Mouse (Mus musculus) midbrain, embryonic 13.5 days (tissue): ENCODE results near the gene Zfp318. TPM values are rescaled to one million over a fixed set of nuclear protein-coding genes. Genes with fewer than 3 reads are reported as not detected.

Source experiments
- ATAC-seq: fragments of 200-750 bp; cut with Nextera tagmentation; 2 replicates; pipeline ENCODE4 v1.8.0; 2017; ENCODE audit warnings: mild to moderate bottlenecking, moderate TSS enrichment, moderate library complexity
- H3K27ac ChIP-seq: fragments of 300-500 bp; sonication (generic); 2 replicates; pipeline ENCODE4 v1.5.1; 2015; ENCODE audit warnings: inconsistent platforms, mild to moderate bottlenecking, moderate library complexity
- H3K27me3 ChIP-seq: fragments of 300-500 bp; sonication (generic); 2 replicates; pipeline ENCODE4 v1.6.1; 2015; ENCODE audit warnings: mild to moderate bottlenecking, inconsistent platforms
- H3K36me3 ChIP-seq: fragments of 300-500 bp; sonication (generic); 2 replicates; pipeline ENCODE4 v1.6.1; 2015; ENCODE audit warnings: mild to moderate bottlenecking, inconsistent platforms
- H3K4me1 ChIP-seq: fragments of 300-500 bp; sonication (generic); replicated peaks from 2 replicates; pipeline ENCODE4 v1.6.1; 2015; ENCODE audit warnings: inconsistent platforms
- H3K4me2 ChIP-seq: fragments of 300-500 bp; sonication (generic); replicated peaks from 2 replicates; pipeline ENCODE4 v1.6.1; 2015; ENCODE audit warnings: moderate library complexity, mild to moderate bottlenecking, inconsistent platforms
- H3K4me3 ChIP-seq: fragments of 300-500 bp; sonication (generic); replicated peaks from 2 replicates; pipeline ENCODE4 v1.5.1; 2015; ENCODE audit warnings: mild to moderate bottlenecking, inconsistent platforms
- H3K9ac ChIP-seq: fragments of 300-500 bp; sonication (generic); replicated peaks from 2 replicates; pipeline ENCODE4 v1.6.1; 2015; ENCODE audit warnings: mild to moderate bottlenecking, inconsistent platforms
- H3K9me3 ChIP-seq: fragments of 300-500 bp; sonication (generic); 2 replicates; pipeline ENCODE4 v1.6.1; 2016; ENCODE audit warnings: mild to moderate bottlenecking, inconsistent platforms
- WGBS: fragments of 180-500 bp; shearing (Covaris S2); methylation state at CpG from one replicate; pipeline ENCODE4 v1.1.7; 2015; 5-methylcytosine and 5-hydroxymethylcytosine counted together
- polyA plus RNA-seq: library from polyadenylated mRNA; unstranded; fragments of >200 nt; fragmentation: Nextera tagmentation; extraction: Ambion mirVana; gene quantifications from 2 replicates; pipeline ENCODE4 v1.2.1, GENCODE M21; 2015

The Zfp318 gene
- polyA plus RNA-seq, 1 experiment from 2014 or later: 16.6 TPM

- Histone ChIP-seq H3K36me3 (0 out of 2 replicates have a peak, but pooled peaks cover 9% of the 10 kb centered on the region), H3K9ac (peak overlapping the region; percentile 61), H3K9me3 (no peaks in the 10 kb centered on the region), H3K4me1 (peaks cover 41% of the 10 kb centered on the region), H3K4me3 (peak overlapping the region; percentile 33), H3K4me2 (peak overlapping the region; percentile 60), H3K27ac (peak overlapping the region; percentile 66), H3K27me3 (peaks cover 21% of the 10 kb centered on the region)
- ATAC-seq: peak; percentile 44
- under 1% methylated on average over 26 of the region's 26 CpGs for WGBS
These were observed 70.5 kb downstream of the Zfp318 start for GRCm38 (mm10) chr17:46453970-46454411.

GRCm38 (mm10) chr17:46454539-46454938 lies 71.0 kb downstream of the Zfp318 start:
- H3K27ac ChIP-seq: peak overlapping the region; percentile 66
- H3K9ac ChIP-seq: peak overlapping the region; percentile 61
- H3K36me3 ChIP-seq: peaks cover 12% of the 10 kb centered on the region
- peaks cover 24% of the 10 kb centered on the region for H3K27me3 ChIP-seq
- 1% methylated on average over 9 of the region's 9 CpGs for WGBS
- H3K4me1 ChIP-seq: peaks cover 41% of the 10 kb centered on the region
- H3K4me3 ChIP-seq: peak overlapping the region; percentile 33
- ATAC-seq: peak; percentile 31
- peak overlapping the region; percentile 60 for H3K4me2 ChIP-seq
- no peaks in the 10 kb centered on the region for H3K9me3 ChIP-seq

GRCm38 (mm10) chr17:46455110-46455691 lies 71.7 kb downstream of the Zfp318 start:
- Histone ChIP-seq H3K27me3 (peaks cover 30% of the 10 kb centered on the region), H3K4me3 (peak overlapping the region; percentile 33), H3K9me3 (no peaks in the 10 kb centered on the region), H3K4me2 (peak overlapping the region; percentile 60), H3K9ac (peak overlapping the region; percentile 61), H3K4me1 (peaks cover 41% of the 10 kb centered on the region), H3K27ac (no peak overlapping the region), H3K36me3 (peaks cover 18% of the 10 kb centered on the region)
- peak; percentile 44 for ATAC-seq
- 3% methylated on average over 33 of the region's 33 CpGs for WGBS

GRCm38 (mm10) chr17:46457791-46458190 lies 74.3 kb downstream of the Zfp318 start:
- no peak overlapping the region for H3K4me3 ChIP-seq
- ATAC-seq: no peak
- H3K36me3 ChIP-seq: peaks cover 30% of the 10 kb centered on the region
- peaks cover 48% of the 10 kb centered on the region for H3K4me1 ChIP-seq
- peaks cover 52% of the 10 kb centered on the region for H3K27me3 ChIP-seq
- no peak overlapping the region for H3K4me2 ChIP-seq
- no peak overlapping the region for H3K27ac ChIP-seq
- 15% methylated on average over 10 of the region's 10 CpGs for WGBS
- H3K9ac ChIP-seq: no peak overlapping the region
- H3K9me3 ChIP-seq: no peaks in the 10 kb centered on the region

GRCm38 (mm10) chr17:46458439-46458838 lies 74.9 kb downstream of the Zfp318 start:
- peaks cover 52% of the 10 kb centered on the region for H3K27me3 ChIP-seq
- no peak for ATAC-seq
- no peak overlapping the region for H3K4me3 ChIP-seq
- WGBS: 49% methylated on average over 3 of the region's 3 CpGs
- H3K4me1 ChIP-seq: peaks cover 42% of the 10 kb centered on the region
- H3K9me3 ChIP-seq: no peaks in the 10 kb centered on the region
- no peak overlapping the region for H3K27ac ChIP-seq
- H3K9ac ChIP-seq: no peak overlapping the region
- peaks cover 34% of the 10 kb centered on the region for H3K36me3 ChIP-seq
- no peak overlapping the region for H3K4me2 ChIP-seq

- Histone ChIP-seq H3K27ac (no peak overlapping the region), H3K36me3 (peaks cover 50% of the 10 kb centered on the region), H3K9ac (no peak overlapping the region), H3K4me2 (peak overlapping the region; percentile 19; the same call in 1 of the 2 replicates), H3K4me3 (no peak overlapping the region), H3K9me3 (no peaks in the 10 kb centered on the region), H3K27me3 (peaks cover 52% of the 10 kb centered on the region), H3K4me1 (peaks cover 27% of the 10 kb centered on the region)
- 5% methylated on average over 32 of the region's 32 CpGs for WGBS
- ATAC-seq: no peak
These were observed 77.1 kb downstream of the Zfp318 start for GRCm38 (mm10) chr17:46460673-46461072.

- peaks cover 20% of the 10 kb centered on the region for H3K4me1 ChIP-seq
- H3K9ac ChIP-seq: no peak overlapping the region
- no peaks in the 10 kb centered on the region for H3K9me3 ChIP-seq
- ATAC-seq: no peak
- peaks cover 55% of the 10 kb centered on the region for H3K36me3 ChIP-seq
- H3K27ac ChIP-seq: no peak overlapping the region
- no peak overlapping the region for H3K4me3 ChIP-seq
- WGBS: 18% methylated on average over 8 of the region's 8 CpGs
- H3K4me2 ChIP-seq: peak overlapping the region; percentile 19; the same call in 1 of the 2 replicates
- peaks cover 45% of the 10 kb centered on the region for H3K27me3 ChIP-seq
These were observed 77.8 kb downstream of the Zfp318 start for GRCm38 (mm10) chr17:46461347-46461746.

GRCm38 (mm10) chr17:46462226-46462625 lies 78.7 kb downstream of the Zfp318 start:
- 89% methylated on average over 5 of the region's 5 CpGs for WGBS
- Histone ChIP-seq H3K27ac (no peak overlapping the region), H3K4me3 (no peak overlapping the region), H3K4me2 (no peak overlapping the region), H3K9me3 (no peaks in the 10 kb centered on the region), H3K27me3 (peaks cover 39% of the 10 kb centered on the region), H3K4me1 (peaks cover 19% of the 10 kb centered on the region), H3K9ac (no peak overlapping the region), H3K36me3 (peaks cover 64% of the 10 kb centered on the region)
- ATAC-seq: no peak

- WGBS: 71% methylated on average over 9 of the region's 9 CpGs
- Histone ChIP-seq H3K27ac (no peak overlapping the region), H3K4me3 (no peak overlapping the region), H3K36me3 (peaks cover 87% of the 10 kb centered on the region), H3K9ac (no peak overlapping the region), H3K27me3 (no peaks in the 10 kb centered on the region), H3K4me2 (no peak overlapping the region), H3K9me3 (no peaks in the 10 kb centered on the region), H3K4me1 (peaks cover 8% of the 10 kb centered on the region; the same call in 1 of the 2 replicates)
- no peak for ATAC-seq
These were observed 84.3 kb downstream of the Zfp318 start for GRCm38 (mm10) chr17:46467830-46468229.

Other genes with a start within 250 kb of the Zfp318 start
- 25.5 and 26.9 TPM in 2 replicates for gene Rsph9, start 239.5 kb upstream of the Zfp318 start, polyA plus RNA-seq
- 24.3 and 29.6 TPM in 2 replicates for gene Mad2l1bp, start 230.2 kb upstream of the Zfp318 start, polyA plus RNA-seq
- 38.7 and 40.8 TPM in 2 replicates for gene Gtpbp2, start 222.7 kb upstream of the Zfp318 start, polyA plus RNA-seq
- gene Polh, start 181.1 kb upstream of the Zfp318 start, polyA plus RNA-seq: 9.4 and 10.1 TPM in 2 replicates
- 46.4 and 46.8 TPM in 2 replicates for gene Xpo5, start 180.9 kb upstream of the Zfp318 start, polyA plus RNA-seq
- 92.8 and 99.0 TPM in 2 replicates for gene Polr1c, start 135.7 kb upstream of the Zfp318 start, polyA plus RNA-seq
- gene Yipf3, start 135.7 kb upstream of the Zfp318 start, polyA plus RNA-seq: 87.3 and 91.6 TPM in 2 replicates
- gene Lrrc73, start 130.2 kb upstream of the Zfp318 start, polyA plus RNA-seq: 7.5 and 8.2 TPM in 2 replicates
- 31.3 and 37.2 TPM in 2 replicates for gene Tjap1, start 100.7 kb upstream of the Zfp318 start, polyA plus RNA-seq
- gene Dlk2, start 86.3 kb upstream of the Zfp318 start, polyA plus RNA-seq: 7.3 and 7.5 TPM in 2 replicates
- gene Abcc10, start 55.4 kb upstream of the Zfp318 start, polyA plus RNA-seq: 9.1 and 9.8 TPM in 2 replicates
- 2.1 TPM in 2 replicates for gene Crip3, start 45.2 kb downstream of the Zfp318 start, polyA plus RNA-seq
- gene Slc22a7, start 54.7 kb downstream of the Zfp318 start, polyA plus RNA-seq: not detected in 2 replicates
- gene Ttbk1, start 103.9 kb downstream of the Zfp318 start, polyA plus RNA-seq: 4.6 and 5.0 TPM in 2 replicates
- gene Dnph1, start 113.0 kb downstream of the Zfp318 start, polyA plus RNA-seq: 31.6 and 32.4 TPM in 2 replicates
- 18.7 and 20.3 TPM in 2 replicates for gene Cul9, start 162.7 kb downstream of the Zfp318 start, polyA plus RNA-seq
- 4.1 and 6.0 TPM in 2 replicates for gene Srf, start 172.4 kb downstream of the Zfp318 start, polyA plus RNA-seq
- 33.4 and 37.5 TPM in 2 replicates for gene Ptk7, start 245.8 kb downstream of the Zfp318 start, polyA plus RNA-seq